Mouse (Mus musculus): ENCODE measurements at regions not wholly inside any gene's neighbourhood (a gene's known extent, or its start where the extent isn't known, plus 50 kb on each side); places are given as distances from the start of the nearest gene placed in this dataset.

GRCm38 (mm10) chr4:114733256-114734004, 88.1 kb upstream of the Gm12830 start:
- Histone ChIP-seq H3K27ac (ENCODE audit: control insufficient read depth, insufficient read depth, low read depth, low read length, poor library complexity) (no peak overlapping the region), H3K4me3 (replicated peaks; ENCODE audit: control insufficient read depth, low read depth, low read length) (no peak overlapping the region), H3K4me1 (ENCODE audit: control insufficient read depth, insufficient read depth, low read length) (no peaks in the 10 kb centered on the region)
- WGBS, result 90% methylated on average over 10 of the region's 10 CpGs
- TF ChIP-seq POLR2A (IDR thresholded peaks at IDR 0.05; ENCODE audit: borderline replicate concordance, control insufficient read depth, low read depth, low read length) (no peak), CTCF (IDR thresholded peaks at IDR 0.05; ENCODE audit: control insufficient read depth, insufficient read depth, low read length) (no peak)

GRCm38 (mm10) chr4:114738903-114739667, 82.4 kb upstream of the Gm12830 start:
- 72% methylated on average over 16 of the region's 16 CpGs for WGBS
- TF ChIP-seq POLR2A (IDR thresholded peaks at IDR 0.05; ENCODE audit: borderline replicate concordance, control insufficient read depth, low read depth, low read length) (no peak), CTCF (IDR thresholded peaks at IDR 0.05; ENCODE audit: control insufficient read depth, insufficient read depth, low read length) (no peak)

GRCm38 (mm10) chr4:114748131-114748530, 73.4 kb upstream of the Gm12830 start:
- Histone ChIP-seq H3K27ac (ENCODE audit: control insufficient read depth, insufficient read depth, low read depth, low read length, poor library complexity) (no peak overlapping the region), H3K4me3 (replicated peaks; ENCODE audit: control insufficient read depth, low read depth, low read length) (no peak overlapping the region), H3K4me1 (ENCODE audit: control insufficient read depth, insufficient read depth, low read length) (no peaks in the 10 kb centered on the region)
- TF ChIP-seq POLR2A (IDR thresholded peaks at IDR 0.05; ENCODE audit: borderline replicate concordance, control insufficient read depth, low read depth, low read length), result no peak
- TF ChIP-seq CTCF (IDR thresholded peaks at IDR 0.05; ENCODE audit: control insufficient read depth, insufficient read depth, low read length), result no peak
- WGBS, result 14% methylated on average over 2 of the region's 2 CpGs

More at GRCm38 (mm10) chr4:114738903-114739667, 82.4 kb upstream of the Gm12830 start:
- H3K27ac ChIP-seq (ENCODE audit: control insufficient read depth, insufficient read depth, low read depth, low read length, poor library complexity), result no peak overlapping the region
- H3K4me3 ChIP-seq (replicated peaks; ENCODE audit: control insufficient read depth, low read depth, low read length), result no peak overlapping the region
- no peaks in the 10 kb centered on the region for H3K4me1 ChIP-seq (ENCODE audit: control insufficient read depth, insufficient read depth, low read length)

GRCm38 (mm10) chr4:114759837-114760236, 61.7 kb upstream of the Gm12830 start:
- no peaks in the 10 kb centered on the region for H3K4me1 ChIP-seq (ENCODE audit: control insufficient read depth, insufficient read depth, low read length)
- H3K27ac ChIP-seq (ENCODE audit: control insufficient read depth, insufficient read depth, low read depth, low read length, poor library complexity), result no peak overlapping the region
- H3K4me3 ChIP-seq (replicated peaks; ENCODE audit: control insufficient read depth, low read depth, low read length), result no peak overlapping the region
- TF ChIP-seq POLR2A (IDR thresholded peaks at IDR 0.05; ENCODE audit: borderline replicate concordance, control insufficient read depth, low read depth, low read length) (no peak), CTCF (IDR thresholded peaks at IDR 0.05; ENCODE audit: control insufficient read depth, insufficient read depth, low read length) (no peak)

- 74% methylated on average over 22 of the region's 22 CpGs for WGBS
- Histone ChIP-seq H3K4me1 (ENCODE audit: control insufficient read depth, insufficient read depth, low read length) (no peaks in the 10 kb centered on the region), H3K4me3 (replicated peaks; ENCODE audit: control insufficient read depth, low read depth, low read length) (no peak overlapping the region), H3K27ac (ENCODE audit: control insufficient read depth, insufficient read depth, low read depth, low read length, poor library complexity) (no peak overlapping the region)
- TF ChIP-seq CTCF (IDR thresholded peaks at IDR 0.05; ENCODE audit: control insufficient read depth, insufficient read depth, low read length) (no peak), POLR2A (IDR thresholded peaks at IDR 0.05; ENCODE audit: borderline replicate concordance, control insufficient read depth, low read depth, low read length) (no peak)
These were observed 54.7 kb upstream of the Gm12830 start for GRCm38 (mm10) chr4:114766643-114767393.
